Mouse (Mus musculus) heart, embryonic 13.5 days (tissue): ENCODE measurements around the gene Dnajc25. TPM values are rescaled to one million over a fixed set of nuclear protein-coding genes. Genes with fewer than 3 reads are reported as not detected.

Source experiments
- ATAC-seq: fragments of 200-750 bp; cut with Nextera tagmentation; 2 replicates; pipeline ENCODE4 v1.8.0; 2017; ENCODE audit warnings: moderate TSS enrichment; ENCODE audit not compliant: insufficient number of reproducible peaks, low FRiP score, low TSS enrichment; ENCODE audit errors: extremely low read depth
- H3K27ac ChIP-seq: fragments of 300-500 bp; sonication (generic); replicated peaks from 2 replicates; pipeline ENCODE4 v1.5.1; 2015; ENCODE audit warnings: moderate library complexity, mild to moderate bottlenecking, inconsistent platforms
- H3K27me3 ChIP-seq: fragments of 300-500 bp; sonication (generic); replicated peaks from 2 replicates; pipeline ENCODE4 v1.6.1; 2015; ENCODE audit warnings: mild to moderate bottlenecking, inconsistent platforms
- H3K36me3 ChIP-seq: fragments of 300-500 bp; sonication (generic); 2 replicates; pipeline ENCODE4 v1.6.1; 2015; ENCODE audit warnings: mild to moderate bottlenecking, inconsistent platforms
- H3K4me1 ChIP-seq: fragments of 300-500 bp; sonication (generic); 2 replicates; pipeline ENCODE4 v1.6.1; 2015; ENCODE audit warnings: inconsistent platforms
- H3K4me2 ChIP-seq: fragments of 300-500 bp; sonication (generic); 2 replicates; pipeline ENCODE4 v1.6.1; 2015; ENCODE audit warnings: inconsistent platforms, mild to moderate bottlenecking, moderate library complexity
- H3K4me3 ChIP-seq: fragments of 300-500 bp; sonication (generic); 2 replicates; pipeline ENCODE4 v1.5.1; 2015; ENCODE audit warnings: moderate library complexity, mild to moderate bottlenecking, inconsistent platforms
- H3K9ac ChIP-seq: fragments of 300-500 bp; sonication (generic); 2 replicates; pipeline ENCODE4 v1.6.1; 2015; ENCODE audit warnings: inconsistent platforms, mild to moderate bottlenecking, moderate library complexity
- H3K9me3 ChIP-seq: fragments of 300-500 bp; sonication (generic); 2 replicates; pipeline ENCODE4 v1.6.1; 2016; ENCODE audit warnings: inconsistent platforms
- WGBS: fragments of 180-500 bp; shearing (Covaris S2); methylation state at CpG from one replicate; pipeline ENCODE4 v1.1.7; 2015; ENCODE audit warnings: mixed read lengths; 5-methylcytosine and 5-hydroxymethylcytosine counted together
- polyA plus RNA-seq: library from polyadenylated mRNA; unstranded; fragments of >200 nt; fragmentation: Nextera tagmentation; extraction: Ambion mirVana; gene quantifications from 2 replicates; pipeline ENCODE4 v1.2.1, GENCODE M21; 2015

The Dnajc25 gene
- polyA plus RNA-seq, 1 experiment from 2014 or later, result 9.0 TPM

DNA sequence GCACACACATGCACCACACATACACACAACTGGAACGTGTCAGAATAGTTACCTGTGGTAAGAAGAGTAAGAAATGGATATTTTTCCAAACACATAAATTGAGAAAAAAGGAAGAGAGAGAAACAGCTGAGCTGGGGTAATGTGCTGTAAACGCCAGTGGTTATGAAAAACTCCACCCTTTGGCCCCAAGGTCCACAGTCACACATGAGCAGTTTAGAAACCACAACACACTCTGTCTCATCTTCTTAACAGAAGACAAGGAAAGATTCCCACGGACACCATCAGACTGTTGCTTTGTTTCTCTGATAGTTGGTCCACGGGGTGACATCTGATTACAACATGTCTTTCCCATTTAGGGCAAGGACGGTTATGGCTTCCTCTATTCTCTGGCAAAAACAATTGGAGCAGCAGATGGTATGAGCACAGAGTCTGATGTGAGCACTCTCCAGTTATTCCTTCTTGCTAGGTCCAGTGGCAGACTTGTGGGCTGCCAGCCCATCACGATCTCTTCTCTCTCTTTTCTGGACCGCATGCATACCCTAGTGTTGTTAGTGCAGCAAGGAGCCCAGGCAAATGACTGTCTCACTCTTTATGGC lies 5.5 kb upstream of the Dnajc25 start:
- H3K9ac ChIP-seq, result no peak overlapping the region
- ATAC-seq, result no peak
- no peak overlapping the region for H3K27ac ChIP-seq
- WGBS, result 84% methylated on average over 7 of the region's 7 CpGs
- H3K36me3 ChIP-seq, result no peaks in the 10 kb centered on the region
- no peak overlapping the region for H3K4me2 ChIP-seq
- H3K4me1 ChIP-seq, result peaks cover 11% of the 10 kb centered on the region
- no peaks in the 10 kb centered on the region for H3K9me3 ChIP-seq
- peaks cover 45% of the 10 kb centered on the region for H3K27me3 ChIP-seq
- H3K4me3 ChIP-seq, result no peak overlapping the region

DNA sequence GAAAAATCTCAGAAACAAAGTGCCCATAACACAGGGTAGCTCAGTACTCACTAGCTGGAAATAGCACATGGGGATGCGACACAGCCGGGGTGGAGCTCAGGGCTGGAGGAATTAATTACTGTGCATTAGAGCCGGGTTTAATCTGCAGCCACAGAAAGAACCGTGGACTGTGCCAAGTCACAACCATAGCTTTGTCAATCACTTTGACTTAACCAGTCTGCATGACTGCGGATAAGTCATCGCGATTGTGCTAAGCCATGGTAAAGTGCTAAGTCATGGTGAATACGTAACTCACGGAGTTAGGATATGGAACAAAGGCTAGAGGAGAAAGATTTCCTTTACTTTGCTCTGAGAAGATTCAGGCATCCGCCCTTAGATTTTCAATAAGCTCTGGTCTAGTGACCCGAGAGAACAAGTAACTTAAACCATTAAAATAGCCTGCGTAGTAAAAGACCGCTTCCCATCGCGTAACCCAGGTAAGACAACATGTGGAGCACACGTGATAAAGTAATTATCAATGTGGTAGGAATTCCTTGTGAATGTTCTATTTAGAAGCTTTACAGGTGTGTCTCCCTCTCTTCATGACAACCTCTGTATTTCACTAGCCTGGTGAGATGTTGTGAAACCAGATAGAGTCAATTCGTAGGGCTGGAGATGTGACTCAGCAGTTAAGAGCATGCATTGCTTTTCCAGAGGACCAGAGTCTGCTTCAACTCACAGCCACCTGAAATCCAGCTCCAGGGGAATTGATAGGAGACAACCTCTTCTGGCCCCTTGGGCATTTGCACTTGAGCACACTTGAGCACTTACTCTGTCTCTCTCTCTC lies 4.0 kb upstream of the Dnajc25 start:
- Histone ChIP-seq H3K36me3 (no peaks in the 10 kb centered on the region), H3K4me1 (peaks cover 18% of the 10 kb centered on the region), H3K9me3 (no peaks in the 10 kb centered on the region), H3K4me3 (no peak overlapping the region), H3K4me2 (no peak overlapping the region), H3K27ac (no peak overlapping the region), H3K27me3 (peaks cover 45% of the 10 kb centered on the region), H3K9ac (no peak overlapping the region)
- no peak for ATAC-seq
- 78% methylated on average over 17 of the region's 17 CpGs for WGBS

DNA sequence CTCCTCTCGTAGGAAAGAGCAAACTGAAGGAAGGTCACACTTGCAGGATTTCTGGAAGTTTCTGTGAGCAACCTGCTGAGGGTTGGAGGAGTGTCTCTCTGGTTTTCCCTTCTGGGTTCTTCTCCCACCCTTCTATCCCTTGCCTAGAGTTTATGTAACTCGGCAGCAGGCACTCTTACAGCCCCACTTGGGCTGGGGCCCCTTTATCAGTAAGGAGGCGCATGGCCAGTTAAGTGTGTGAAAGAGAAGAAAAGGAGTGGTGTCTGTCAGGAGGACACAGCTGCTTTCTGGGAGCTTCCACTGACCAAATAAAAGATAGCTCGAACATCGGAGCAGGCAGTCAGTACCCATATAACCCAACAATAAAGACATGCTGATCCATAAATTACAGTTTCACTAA lies 2.7 kb upstream of the Dnajc25 start:
- H3K36me3 ChIP-seq, result no peaks in the 10 kb centered on the region
- ATAC-seq, result no peak
- H3K27me3 ChIP-seq, result peaks cover 45% of the 10 kb centered on the region
- no peak overlapping the region for H3K27ac ChIP-seq
- no peak overlapping the region for H3K4me3 ChIP-seq
- WGBS, result 27% methylated on average over 5 of the region's 5 CpGs
- no peaks in the 10 kb centered on the region for H3K9me3 ChIP-seq
- peaks cover 18% of the 10 kb centered on the region for H3K4me1 ChIP-seq
- no peak overlapping the region for H3K9ac ChIP-seq
- no peak overlapping the region for H3K4me2 ChIP-seq

DNA sequence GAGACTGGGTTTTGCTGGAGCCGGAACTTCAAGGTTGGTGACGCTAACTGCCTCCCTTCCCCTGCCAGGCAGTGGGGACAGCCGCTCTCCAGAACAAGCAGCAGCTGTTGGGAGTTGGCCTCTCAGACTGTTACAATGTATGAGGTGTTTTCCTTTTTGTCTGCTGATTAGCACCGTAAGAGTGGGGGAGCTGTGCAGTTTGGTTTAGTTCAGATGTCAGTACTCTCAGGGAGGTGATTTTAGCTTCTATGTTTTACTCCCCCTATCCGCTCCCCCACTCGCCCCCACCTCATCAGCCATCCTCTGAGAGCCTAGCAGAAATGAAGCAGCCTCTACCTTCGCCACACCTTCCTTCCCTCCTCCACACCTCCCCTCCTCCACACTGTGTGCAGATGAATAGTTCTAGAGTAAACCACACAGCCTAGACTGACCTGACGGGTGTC lies 410 bp downstream of the Dnajc25 start:
- Histone ChIP-seq H3K27ac (no peak overlapping the region), H3K4me1 (peaks cover 18% of the 10 kb centered on the region), H3K4me2 (peak overlapping the region; percentile 12; the same call in 1 of the 2 replicates), H3K36me3 (no peaks in the 10 kb centered on the region), H3K4me3 (no peak overlapping the region), H3K9me3 (no peaks in the 10 kb centered on the region), H3K27me3 (peaks cover 26% of the 10 kb centered on the region), H3K9ac (no peak overlapping the region; the same call in 1 of the 2 replicates)
- 52% methylated on average over 8 of the region's 8 CpGs for WGBS
- ATAC-seq, result no peak

DNA sequence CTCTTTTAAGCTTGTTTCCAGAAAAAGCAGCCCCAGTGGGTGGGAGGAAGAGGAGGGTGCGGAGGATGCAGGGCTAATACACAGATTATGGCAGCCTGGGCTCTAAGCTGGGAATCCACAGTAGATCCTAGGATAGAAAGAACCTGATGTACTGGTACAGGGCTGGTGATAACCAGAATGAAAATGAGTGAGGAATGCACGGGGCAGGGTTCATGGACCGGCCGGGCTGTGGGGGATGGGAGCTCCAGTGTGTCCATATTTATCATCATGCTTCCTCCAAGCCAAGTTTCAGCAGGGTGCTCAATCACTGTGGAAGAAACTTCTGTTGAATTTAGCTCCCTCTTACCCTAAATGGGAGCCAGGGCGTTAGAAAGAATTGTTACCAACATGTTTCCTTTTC lies 2.2 kb downstream of the Dnajc25 start:
- ATAC-seq, result no peak

DNA sequence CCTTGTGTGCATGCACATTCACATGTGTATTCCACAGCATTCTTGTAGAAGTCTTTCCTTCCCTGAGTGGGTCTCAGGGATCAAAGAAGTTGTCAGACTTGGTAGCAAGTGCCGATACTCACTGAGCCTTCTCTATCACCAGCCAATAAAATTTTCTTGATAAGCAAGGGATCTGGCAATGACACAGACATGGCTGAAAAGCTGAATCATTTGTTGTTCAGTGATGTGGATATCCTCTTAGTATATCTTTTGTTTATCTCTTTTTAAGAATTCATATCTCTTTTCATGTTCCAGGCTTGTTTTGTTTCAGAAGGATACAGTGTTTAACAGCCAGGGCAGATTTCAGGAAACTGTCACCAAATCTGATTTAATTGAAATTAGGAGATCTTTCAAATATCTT lies 3.8 kb downstream of the Dnajc25 start:
- WGBS, result 69% methylated on average over 1 of the region's 1 CpGs
- Histone ChIP-seq H3K27me3 (peaks cover 1% of the 10 kb centered on the region; the same call in 1 of the 2 replicates), H3K9ac (no peak overlapping the region), H3K4me1 (peaks cover 18% of the 10 kb centered on the region), H3K4me3 (no peak overlapping the region), H3K27ac (no peak overlapping the region), H3K9me3 (no peaks in the 10 kb centered on the region), H3K4me2 (no peak overlapping the region), H3K36me3 (no peaks in the 10 kb centered on the region)
- ATAC-seq, result no peak

More for the DNA sequence above, 2.2 kb downstream of the Dnajc25 start:
- H3K27me3 ChIP-seq, result peaks cover 17% of the 10 kb centered on the region
- 46% methylated on average over 5 of the region's 5 CpGs for WGBS
- no peak overlapping the region for H3K27ac ChIP-seq
- H3K36me3 ChIP-seq, result no peaks in the 10 kb centered on the region
- no peak overlapping the region for H3K4me3 ChIP-seq
- no peak overlapping the region for H3K4me2 ChIP-seq
- H3K9ac ChIP-seq, result no peak overlapping the region
- H3K4me1 ChIP-seq, result peaks cover 17% of the 10 kb centered on the region
- H3K9me3 ChIP-seq, result no peaks in the 10 kb centered on the region

DNA sequence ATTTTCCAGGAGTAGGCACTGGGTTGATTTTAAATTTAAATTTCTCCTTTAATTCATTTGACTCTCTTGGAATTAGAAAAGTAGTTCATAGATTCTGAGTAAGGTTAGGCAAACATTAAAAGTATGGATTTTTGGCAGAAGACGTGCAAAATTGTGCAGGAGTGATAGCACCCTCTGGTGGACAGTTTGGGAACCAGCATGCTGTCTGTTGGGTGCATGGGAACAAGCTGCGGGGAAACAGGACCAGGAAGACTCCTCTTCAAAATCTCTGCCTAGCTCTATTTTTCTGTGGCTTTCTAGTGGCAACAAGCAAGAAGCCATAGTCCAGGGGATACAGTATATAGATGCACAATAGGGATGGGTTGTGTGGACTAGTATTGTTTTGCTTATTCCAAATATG lies 4.8 kb downstream of the Dnajc25 start:
- ATAC-seq, result no peak
- H3K36me3 ChIP-seq, result no peaks in the 10 kb centered on the region
- H3K27me3 ChIP-seq, result no peaks in the 10 kb centered on the region
- 17% methylated on average over 2 of the region's 2 CpGs for WGBS
- no peak overlapping the region for H3K9ac ChIP-seq
- no peak overlapping the region for H3K4me3 ChIP-seq
- H3K9me3 ChIP-seq, result no peaks in the 10 kb centered on the region
- H3K4me2 ChIP-seq, result no peak overlapping the region
- no peak overlapping the region for H3K27ac ChIP-seq
- H3K4me1 ChIP-seq, result peaks cover 27% of the 10 kb centered on the region

DNA sequence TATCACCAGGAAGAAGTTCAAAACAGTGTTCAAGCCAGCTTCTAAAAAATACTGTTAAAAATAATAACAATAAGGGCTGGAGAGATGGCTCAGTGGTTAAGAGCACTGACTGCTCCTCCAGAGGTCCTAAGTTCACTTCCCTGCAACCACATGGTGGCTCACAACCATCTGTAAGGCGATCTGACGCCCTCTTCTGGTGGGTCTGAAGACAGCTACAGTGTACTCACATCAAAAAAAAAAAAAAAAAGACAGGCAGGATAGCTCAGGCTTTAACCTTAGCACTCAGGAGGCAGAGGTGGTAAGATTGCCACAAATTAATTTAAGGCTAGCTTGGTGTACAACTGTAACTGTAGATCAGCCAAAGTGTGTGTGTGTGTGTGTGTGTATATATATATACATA lies 5.8 kb downstream of the Dnajc25 start:
- H3K36me3 ChIP-seq, result no peaks in the 10 kb centered on the region
- no peak overlapping the region for H3K27ac ChIP-seq
- no peaks in the 10 kb centered on the region for H3K9me3 ChIP-seq
- H3K9ac ChIP-seq, result no peak overlapping the region
- ATAC-seq, result no peak
- H3K4me3 ChIP-seq, result no peak overlapping the region
- no peaks in the 10 kb centered on the region for H3K27me3 ChIP-seq
- WGBS, result 0% methylated on average over 2 of the region's 2 CpGs
- peaks cover 31% of the 10 kb centered on the region for H3K4me1 ChIP-seq
- H3K4me2 ChIP-seq, result no peak overlapping the region

DNA sequence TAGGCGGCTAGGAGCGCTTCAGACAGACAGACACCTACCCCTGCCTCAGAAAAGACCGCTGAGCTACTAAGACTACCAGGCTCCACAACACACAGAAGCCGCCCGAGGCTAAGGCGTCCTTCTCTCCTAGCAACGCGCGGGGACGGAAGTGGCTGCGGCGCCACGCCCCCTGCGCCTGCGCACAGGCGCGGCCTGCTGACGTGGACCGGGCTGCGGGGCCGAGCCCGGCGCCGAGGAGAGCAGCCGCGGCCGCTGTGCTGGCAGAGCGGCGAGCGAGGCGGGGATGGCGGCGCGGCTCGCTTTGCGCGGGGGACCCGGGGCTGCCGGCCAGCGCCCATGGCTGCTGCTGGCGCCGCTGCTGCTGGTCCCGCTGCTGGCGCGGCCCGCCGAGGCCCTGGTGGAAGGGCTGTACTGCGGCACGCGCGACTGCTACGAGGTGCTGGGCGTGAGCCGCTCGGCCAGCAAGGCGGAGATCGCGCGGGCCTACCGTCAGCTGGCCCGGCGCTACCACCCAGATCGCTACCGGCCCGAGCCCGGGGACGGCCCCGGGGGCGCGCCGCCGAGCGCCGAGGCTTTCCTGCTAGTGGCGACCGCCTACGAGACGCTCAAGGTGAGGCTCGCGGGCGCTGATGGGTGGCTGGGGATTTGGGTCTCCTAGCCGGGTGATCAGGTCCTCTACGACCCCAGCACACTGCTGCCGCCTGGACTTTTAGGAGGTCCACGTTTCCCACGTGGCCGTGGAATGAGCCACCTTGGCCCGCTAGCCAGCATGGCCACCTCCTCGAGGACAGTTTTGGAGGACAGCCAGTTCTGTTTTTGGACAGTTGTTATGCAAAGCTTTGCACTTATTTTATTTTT lies 8.3 kb downstream of the Dnajc25 start, which contains the start of gene Gm20503:
Gene Gm20503, plus strand, starts transcription at position 263 of the 858 bp plus-strand sequence.
- Histone ChIP-seq H3K4me3 (peak within 1 kb of the TSS; percentile 98), H3K36me3 (no peaks in the 10 kb centered on the region), H3K4me1 (peaks cover 40% of the 10 kb centered on the region), H3K4me2 (peak within 1 kb of the TSS; percentile 76), H3K9ac (peak within 1 kb of the TSS; percentile 96), H3K9me3 (no peaks in the 10 kb centered on the region), H3K27me3 (no peaks in the 10 kb centered on the region), H3K27ac (peak within 1 kb of the TSS; percentile 88)
- peak; percentile 97 for ATAC-seq
- under 1% methylated on average over 89 of the region's 89 CpGs for whole genome bisulfite sequencing

DNA sequence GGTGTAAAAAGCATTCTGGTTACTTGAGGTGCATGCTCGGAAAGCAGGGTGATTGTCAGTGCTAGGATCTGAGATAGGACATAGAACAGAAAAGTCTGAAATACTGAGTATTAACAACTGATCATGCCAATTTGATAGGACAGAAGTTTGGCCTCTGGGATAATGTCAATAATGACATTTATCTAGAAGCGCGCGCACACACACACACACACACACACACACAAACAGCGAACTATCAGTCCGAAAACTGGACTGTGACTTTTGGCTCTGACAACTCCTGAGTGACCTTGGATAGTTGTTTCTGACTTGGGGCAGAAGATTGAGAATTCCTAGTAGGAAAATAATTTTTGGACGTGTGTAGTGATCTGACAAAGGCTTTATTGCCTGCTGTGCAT lies 8.9 kb downstream of the Dnajc25 start:
- ATAC-seq, result no peak
- Histone ChIP-seq H3K4me1 (peaks cover 44% of the 10 kb centered on the region), H3K27me3 (no peaks in the 10 kb centered on the region), H3K27ac (no peak overlapping the region), H3K36me3 (no peaks in the 10 kb centered on the region), H3K4me3 (peak overlapping the region; percentile 98), H3K9ac (peak overlapping the region; percentile 96), H3K4me2 (peak overlapping the region; percentile 76), H3K9me3 (no peaks in the 10 kb centered on the region)
- WGBS, result 12% methylated on average over 7 of the region's 7 CpGs

DNA sequence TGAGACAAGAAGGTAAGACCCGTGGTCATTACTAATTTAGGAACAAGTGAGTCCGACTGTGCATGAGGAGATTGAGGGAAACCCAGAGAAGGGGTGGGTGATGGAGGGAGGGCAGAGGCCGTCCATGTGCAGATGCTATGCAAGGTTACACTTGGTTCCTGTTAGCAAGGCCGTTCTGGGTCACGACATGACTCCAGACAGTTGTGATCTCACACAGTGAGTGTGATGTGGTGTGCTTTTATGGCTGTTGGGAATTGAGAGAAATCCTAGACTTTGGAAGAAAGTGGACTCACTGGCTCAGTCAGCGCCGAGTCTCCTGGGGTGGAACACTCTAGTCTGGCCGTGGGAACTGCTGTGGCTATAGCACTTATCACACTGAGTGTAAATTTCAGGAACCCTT lies 11.3 kb downstream of the Dnajc25 start:
- Histone ChIP-seq H3K4me3 (no peak overlapping the region), H3K4me1 (peaks cover 62% of the 10 kb centered on the region), H3K36me3 (no peaks in the 10 kb centered on the region), H3K4me2 (no peak overlapping the region), H3K27ac (no peak overlapping the region), H3K9me3 (no peaks in the 10 kb centered on the region), H3K9ac (0 out of 2 replicates have a peak overlapping the region, but pooled peaks have one; percentile 24), H3K27me3 (no peaks in the 10 kb centered on the region)
- 53% methylated on average over 8 of the region's 8 CpGs for WGBS
- ATAC-seq, result no peak
